Mouse (Mus musculus) granulocyte monocyte progenitor cell, adult 5-6 weeks (primary cell): ENCODE data around the gene Srebf1. TPM values are rescaled to one million over a fixed set of nuclear protein-coding genes. Genes with fewer than 3 reads are reported as not detected.

Experiments
- ATAC-seq: replicated peaks from 2 replicates; pipeline ENCODE4 v1.8.0; 2016; ENCODE audit warnings: mild to moderate bottlenecking, moderate TSS enrichment, inconsistent platforms; ENCODE audit not compliant: poor library complexity, severe bottlenecking
- total RNA-seq, 2 experiments: library from RNA; stranded (forward) in 1 of 2; stranded (reverse) in 1 of 2; fragments of 200-712, 200-1000 nt in 1 of 2; fragments of >200 nt in 1 of 2; fragmentation: Nextera tagmentation in 1 of 2; gene quantifications; 2 replicates each; pipeline ENCODE4 v1.2.3; 2014 to 2017

The Srebf1 gene
- total RNA-seq, 2 experiments from 2014 or later, result 27.3 to 42.0 TPM

GRCm38 (mm10) chr11:60240509-60240908, 18.1 kb upstream of the Srebf1 start:
- ATAC-seq, result no peak

DNA sequence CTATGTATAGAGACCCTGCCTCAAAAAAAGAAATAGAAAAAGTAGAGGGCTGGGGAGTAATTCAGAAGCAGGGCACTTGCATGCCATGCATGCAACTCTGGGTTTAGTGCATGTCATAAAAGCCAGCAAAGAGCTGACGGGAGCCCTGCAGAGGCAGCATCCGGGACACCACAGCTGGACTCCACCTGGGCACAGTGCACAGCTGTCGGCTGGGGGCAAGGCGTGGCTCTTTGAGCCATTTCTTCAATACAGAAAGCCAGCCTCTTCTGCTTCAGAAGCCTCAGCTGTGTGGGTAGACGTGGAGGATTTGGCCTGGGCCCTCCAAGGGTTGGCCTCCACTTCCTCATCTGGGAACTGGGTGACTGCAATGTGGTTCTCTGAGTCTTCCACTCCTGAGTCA, 13.0 kb upstream of the Srebf1 start:
- no peak for ATAC-seq

DNA sequence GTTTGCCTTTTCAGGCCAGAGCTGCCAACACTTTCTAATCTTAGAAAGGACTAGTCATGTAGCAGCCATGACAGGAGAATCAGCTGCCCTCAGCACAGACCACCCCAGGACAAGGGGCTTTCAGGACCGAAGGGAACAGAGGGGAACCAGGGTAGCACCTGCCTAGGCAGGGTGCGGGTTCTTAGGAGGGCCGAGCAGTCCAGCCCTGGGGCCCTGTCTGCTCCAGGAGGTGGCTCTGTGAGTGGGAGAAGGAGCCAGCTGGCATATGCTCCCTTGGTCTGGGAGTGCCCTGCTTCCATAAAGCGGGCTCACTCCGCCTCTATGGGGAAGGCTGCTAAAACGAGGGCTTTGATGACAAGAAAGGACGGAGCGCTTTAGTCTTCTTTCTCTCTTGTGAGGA, 10.9 kb upstream of the Srebf1 start:
- ATAC-seq, result no peak

GRCm38 (mm10) chr11:60232441-60233058, 10.2 kb upstream of the Srebf1 start:
- no peak for ATAC-seq

- ATAC-seq, result no peak
Measured at GRCm38 (mm10) chr11:60231951-60232350, 9.6 kb upstream of the Srebf1 start.

GRCm38 (mm10) chr11:60231326-60231725, 8.9 kb upstream of the Srebf1 start:
- no peak for ATAC-seq

GRCm38 (mm10) chr11:60230512-60230911, 8.1 kb upstream of the Srebf1 start:
- ATAC-seq, result no peak

- no peak for ATAC-seq
Measured at GRCm38 (mm10) chr11:60229821-60230220, 7.4 kb upstream of the Srebf1 start.

- ATAC-seq, result no peak
Measured at GRCm38 (mm10) chr11:60228525-60228924, 6.1 kb upstream of the Srebf1 start.

GRCm38 (mm10) chr11:60225874-60226273, 3.5 kb upstream of the Srebf1 start:
- no peak for ATAC-seq

DNA sequence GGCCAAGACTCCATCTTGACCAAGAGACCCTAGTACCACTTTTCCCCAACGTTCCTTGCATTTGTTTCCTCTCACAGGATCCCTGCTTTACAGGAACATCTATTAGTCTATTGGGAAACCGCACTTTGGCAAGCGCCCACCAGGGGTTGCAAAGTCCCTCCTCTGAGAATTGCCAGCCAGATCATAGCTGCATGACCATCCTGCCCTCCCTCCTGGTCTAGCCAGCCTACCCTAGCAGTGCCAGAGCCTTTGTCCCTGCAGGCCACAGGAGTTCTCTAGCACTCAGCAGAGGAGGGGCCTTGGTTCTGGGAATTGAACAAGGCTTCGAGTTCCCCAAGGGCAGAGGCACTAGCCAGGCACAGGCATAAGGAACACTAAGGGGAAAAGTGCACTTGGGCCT, 2.3 kb upstream of the Srebf1 start:
- ATAC-seq, result no peak

- no peak for ATAC-seq
Measured at GRCm38 (mm10) chr11:60222085-60222468, 304 bp downstream of the Srebf1 start.

DNA sequence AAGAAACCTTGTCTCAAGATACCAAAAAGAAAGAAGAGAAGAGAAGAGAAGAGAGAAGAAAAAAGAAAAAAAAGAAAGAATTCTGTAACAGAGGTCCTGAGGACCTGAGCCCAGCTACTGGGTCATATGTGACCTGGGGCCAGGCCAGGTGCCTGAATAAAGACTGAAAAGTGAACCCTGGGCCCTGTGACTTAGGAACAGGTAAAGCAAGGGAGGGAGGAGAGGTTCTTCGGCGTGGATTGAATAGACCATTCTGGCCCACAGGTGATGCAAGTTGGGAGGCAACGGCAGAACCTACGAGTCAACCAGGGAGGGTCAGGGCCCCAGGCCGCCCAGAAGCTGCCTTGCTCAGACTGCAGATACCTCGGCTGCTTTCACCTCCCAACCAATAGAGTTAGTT, 956 bp downstream of the Srebf1 start:
- no peak for ATAC-seq

DNA sequence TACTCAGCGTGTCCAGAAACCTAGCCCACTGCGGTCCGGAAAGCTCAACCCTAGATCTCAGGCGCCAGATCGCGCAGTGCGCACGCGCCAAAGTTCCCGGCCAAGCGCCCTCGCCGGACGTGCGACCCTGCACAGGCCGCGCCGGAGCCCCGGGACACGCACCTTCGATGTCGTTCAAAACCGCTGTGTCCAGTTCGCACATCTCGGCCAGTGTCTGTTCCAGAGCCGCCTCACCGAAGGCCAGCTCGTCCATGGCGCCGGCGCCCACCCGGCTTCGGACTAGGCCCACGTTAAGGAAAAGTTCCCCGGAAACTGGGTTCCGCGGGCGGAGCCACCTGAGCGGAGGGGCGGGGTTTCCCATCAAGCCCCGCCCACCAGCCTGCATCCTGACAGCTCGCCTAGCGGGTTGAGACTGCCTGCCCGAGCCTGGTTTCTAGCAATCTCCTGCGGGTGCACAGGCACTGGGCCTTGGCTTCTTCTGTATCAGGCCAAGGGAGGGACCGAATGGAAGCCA, 2.0 kb downstream of the Srebf1 start:
- peak; percentile 64 for ATAC-seq

GRCm38 (mm10) chr11:60219609-60220008, 2.8 kb downstream of the Srebf1 start:
- ATAC-seq, result no peak

- ATAC-seq, result no peak
Measured at GRCm38 (mm10) chr11:60217467-60217866, 4.9 kb downstream of the Srebf1 start.

- no peak for ATAC-seq
Measured at GRCm38 (mm10) chr11:60216671-60217070, 5.7 kb downstream of the Srebf1 start.

- ATAC-seq, result no peak
Measured at GRCm38 (mm10) chr11:60213266-60213665, 9.1 kb downstream of the Srebf1 start.

DNA sequence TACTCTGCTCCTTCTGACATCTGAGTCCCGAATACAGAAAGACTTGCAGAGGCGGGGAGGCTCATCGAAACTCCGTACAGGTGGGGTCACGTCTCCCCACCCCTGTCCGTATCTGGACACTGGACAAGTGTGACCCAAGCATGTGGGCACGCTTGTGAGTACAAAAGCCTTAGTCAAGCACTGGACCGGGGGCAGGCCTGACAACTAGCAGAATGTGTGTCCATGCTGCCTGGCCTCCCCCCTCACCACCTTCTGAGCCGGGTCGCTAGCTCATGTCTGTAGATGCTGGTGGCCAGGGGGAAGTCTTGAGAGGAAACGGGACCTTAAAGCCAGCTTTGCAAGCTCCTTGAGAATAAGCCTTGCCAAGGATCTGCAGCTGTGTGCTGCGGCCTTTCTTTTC, 10.6 kb downstream of the Srebf1 start:
- ATAC-seq, result no peak

DNA sequence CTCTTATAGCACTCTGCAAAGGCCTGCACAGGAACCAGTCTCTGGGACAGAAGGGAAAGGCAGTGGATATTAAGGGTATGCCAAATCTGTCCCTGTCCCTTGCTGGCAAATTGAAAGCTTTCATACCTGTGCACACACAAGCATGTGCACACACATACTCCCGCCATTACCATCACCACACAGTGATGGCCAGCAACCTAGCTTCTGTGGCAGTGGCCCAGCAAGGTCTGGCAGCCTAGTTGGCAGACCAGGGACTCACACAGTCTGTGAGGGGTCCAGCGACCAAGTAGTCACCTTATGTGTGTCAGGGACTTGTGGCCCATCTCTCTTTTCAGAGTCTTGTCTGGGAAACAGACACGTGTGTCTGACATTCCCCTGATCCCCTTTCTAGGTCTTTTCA, 11.2 kb downstream of the Srebf1 start:
- no peak for ATAC-seq

DNA sequence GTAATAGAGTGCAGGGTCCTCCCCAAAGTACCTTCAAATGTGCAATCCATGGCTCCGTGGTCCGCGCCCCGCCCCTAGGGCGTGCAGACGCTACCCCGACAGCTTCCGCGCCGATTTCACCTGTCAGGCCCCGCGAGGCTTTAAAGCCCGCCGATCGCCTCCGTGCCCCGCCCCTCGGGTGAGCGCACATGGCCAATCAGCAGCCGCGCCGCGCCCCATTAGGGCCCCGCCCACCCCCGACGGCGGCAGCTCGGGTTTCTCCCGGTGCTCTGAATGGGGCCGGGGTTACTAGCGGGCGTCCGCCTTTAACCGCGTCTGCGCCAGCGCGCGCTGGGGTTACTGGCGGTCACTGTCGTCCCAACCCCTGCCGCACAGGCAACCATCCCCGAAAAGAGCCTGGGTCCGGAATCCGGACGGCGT, 12.1 kb downstream of the Srebf1 start:
- peak; percentile 90 for ATAC-seq

GRCm38 (mm10) chr11:60209933-60210249, 12.5 kb downstream of the Srebf1 start:
- no peak for ATAC-seq
